Mouse (Mus musculus) A20 (cell line): ENCODE results near the gene Piwil4.
"Not testable (repeated sequence)": the region's sequence is repeated elsewhere in the genome, so short reads cannot be mapped to it uniquely, and the experiment has no call there.

Experiments
- DNase-seq: peaks from one replicate; pipeline ENCODE4 v3.0.0-alpha.2; 2011; ENCODE audit warnings: low read depth, low spot score

Gene Piwil4

DNA sequence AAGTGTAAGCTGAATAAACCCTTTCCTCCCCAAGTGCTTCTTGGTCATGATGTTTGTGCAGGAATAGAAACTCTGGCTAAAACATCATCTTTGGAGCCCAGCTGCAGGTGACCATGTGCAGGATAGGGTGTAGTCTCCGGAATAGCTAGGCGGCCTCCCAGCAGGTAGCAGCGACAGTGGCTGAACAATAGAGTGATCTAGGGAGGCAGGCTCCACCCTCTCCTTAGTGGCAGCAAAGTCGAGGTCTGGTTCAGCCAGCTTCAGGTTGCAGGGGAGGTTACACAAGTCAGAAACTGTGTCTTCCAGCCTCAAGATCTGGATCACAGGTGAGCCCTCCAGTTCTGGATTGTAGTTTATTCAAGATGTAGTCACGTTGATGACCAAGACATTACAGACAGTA is 68.6 kb downstream of the Piwil4 start:
- not testable (repeated sequence) for DNase-seq

DNA sequence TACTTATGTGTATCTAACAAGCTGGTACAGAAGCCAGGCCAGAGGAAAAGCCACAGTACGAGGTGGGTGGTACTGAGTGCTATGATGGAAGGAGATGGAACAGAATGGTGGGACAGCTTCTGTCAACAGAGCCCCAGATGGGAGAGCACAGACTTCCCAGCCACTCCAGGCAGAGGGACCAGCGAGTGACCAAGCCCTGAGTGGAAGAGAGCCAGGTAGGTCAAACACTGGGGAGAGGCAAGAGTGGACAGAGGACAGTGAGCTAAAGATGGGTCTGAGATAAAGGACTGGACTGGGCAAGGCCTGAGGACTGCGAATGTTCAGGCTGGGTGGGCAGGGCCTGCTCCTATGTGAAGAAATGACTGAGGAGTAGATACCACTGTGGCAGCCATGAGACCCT is 72.2 kb downstream of the Piwil4 start:
- DNase-seq: no peak

DNA sequence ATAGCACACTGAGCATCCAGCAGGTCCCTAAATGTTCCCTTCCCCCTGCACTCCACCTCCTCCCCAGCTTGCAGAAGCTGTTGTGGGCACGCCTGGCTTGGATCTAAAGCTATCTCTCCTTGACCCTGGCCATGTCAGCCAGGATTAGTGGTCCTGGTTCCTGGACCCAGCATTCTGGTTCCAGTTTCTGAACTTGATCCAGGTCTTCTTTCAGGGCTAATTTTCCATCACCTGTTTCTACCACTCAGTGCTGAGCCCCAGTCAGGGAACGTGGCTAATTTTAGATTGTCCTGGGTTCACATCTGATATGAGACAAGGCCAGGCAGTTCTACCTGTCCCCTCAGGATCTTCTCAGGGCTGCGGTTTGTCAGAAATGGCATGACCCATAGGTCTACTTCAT is 74.5 kb downstream of the Piwil4 start:
- no peak for DNase-seq

DNA sequence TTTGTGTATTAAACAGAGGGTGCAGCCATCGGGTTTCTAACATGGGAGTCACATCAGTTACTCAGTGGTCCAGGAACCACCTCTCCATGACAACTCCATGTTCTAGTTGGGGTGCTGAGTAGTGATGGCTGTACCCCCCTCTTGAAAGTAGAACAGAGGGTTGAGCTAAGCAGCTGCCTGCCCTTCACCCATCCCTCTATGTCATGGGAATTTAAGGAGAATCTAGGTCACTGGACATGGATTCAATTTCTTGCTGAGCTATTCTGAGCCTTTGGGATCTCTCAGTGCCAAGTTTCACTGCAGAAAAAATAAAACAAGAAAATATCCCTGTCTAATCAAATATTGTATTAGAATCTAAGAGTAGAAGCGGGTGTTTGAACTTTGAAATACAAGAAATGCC is 76.9 kb downstream of the Piwil4 start:
- no peak for DNase-seq

DNA sequence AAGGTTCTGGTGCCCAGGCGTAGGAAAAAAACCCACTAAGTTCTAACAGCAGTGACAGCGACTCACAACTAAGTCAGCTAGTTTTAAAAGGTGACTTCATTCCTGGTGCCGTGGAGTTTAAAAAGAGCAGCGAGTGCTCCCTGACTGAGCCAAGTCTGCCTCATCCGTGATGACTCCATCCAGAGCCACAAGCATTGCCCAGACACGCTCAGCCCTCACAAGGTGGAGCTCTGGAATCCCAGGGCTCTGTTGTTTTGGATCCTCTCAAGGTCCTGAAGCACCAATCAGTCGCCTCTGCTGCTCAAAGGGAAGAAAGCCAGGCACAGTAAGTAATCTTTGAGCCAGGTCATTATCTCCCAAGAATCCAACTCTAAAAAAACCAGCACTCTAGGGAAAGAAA is 77.7 kb downstream of the Piwil4 start:
- no peak for DNase-seq

DNA sequence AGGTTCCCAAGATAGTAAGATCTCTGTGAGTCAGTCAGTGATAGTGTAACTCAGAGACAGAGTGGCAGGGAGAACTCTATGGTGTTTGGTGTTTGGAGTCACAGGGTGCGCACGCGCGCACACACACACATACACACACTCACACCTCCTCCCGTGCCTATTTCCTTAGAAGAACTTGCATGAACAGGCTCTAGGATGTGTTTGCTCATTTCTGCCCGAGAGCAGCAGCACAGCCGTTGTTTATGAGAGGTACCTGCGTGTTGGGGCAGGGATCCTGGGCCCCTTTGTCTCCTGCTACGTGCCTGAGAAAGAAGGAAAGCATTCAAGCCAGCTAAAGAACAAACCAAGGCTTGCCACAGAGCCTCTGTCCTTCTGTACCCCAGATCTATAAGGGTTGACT is 78.4 kb downstream of the Piwil4 start:
- DNase-seq: no peak

DNA sequence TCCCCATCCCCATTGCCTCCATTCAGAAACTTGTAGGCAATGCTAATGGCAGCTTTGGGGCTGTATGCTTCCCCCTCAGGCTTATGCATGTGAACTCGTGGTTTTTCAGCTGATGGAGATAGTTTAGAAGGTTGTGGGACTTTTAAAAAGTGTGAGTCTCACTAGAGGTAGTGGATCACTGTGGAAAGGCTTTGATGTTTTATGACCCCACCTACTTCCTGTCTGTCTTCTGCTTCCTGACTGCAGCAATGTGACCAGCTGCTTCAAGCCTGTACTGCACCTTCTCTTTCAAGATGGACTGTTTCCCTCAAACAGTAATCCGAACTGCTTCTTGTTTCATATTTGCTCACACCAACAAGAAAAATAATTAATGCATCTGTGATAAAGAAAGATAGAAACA is 82.6 kb downstream of the Piwil4 start:
- DNase-seq: peak; percentile 47

DNA sequence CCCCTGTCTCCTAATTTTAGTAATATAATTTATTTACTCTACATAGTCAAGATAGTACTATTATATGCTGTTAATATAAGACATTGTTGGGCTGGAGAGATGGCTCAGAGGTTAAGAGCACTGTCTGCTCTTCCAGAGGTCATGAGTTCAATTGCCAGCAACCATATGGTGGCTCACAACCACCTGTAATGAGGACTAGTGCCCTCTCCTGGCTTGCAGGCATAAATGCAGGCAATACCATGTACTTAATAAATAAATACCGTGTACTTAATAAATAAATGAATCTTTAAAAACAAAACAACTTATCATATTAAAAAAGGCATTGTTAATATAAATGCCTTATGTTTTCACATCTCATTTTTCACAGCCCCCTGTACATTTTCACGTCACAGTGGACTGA is 86.5 kb downstream of the Piwil4 start:
- peak; percentile 25 for DNase-seq

DNA sequence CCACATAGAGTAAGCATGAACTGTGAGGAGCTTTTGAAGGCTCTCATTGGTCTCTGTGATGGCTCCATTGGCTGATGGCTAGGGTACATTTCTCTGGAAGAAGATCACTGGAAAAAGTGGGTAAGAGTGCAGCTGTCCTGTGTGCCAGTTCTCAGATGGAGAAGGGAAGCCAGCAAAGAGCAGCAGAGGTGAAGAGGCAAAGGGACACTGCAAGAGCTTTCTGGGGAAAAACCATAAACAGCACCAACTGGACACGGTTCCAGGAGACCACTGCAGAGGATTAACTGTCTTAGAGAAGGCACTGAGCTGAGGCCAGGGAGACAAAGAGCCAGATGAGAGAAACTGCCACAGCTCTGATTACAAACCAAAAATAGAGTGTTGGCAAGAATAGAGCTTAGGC is 87.8 kb downstream of the Piwil4 start:
- no peak for DNase-seq

DNA sequence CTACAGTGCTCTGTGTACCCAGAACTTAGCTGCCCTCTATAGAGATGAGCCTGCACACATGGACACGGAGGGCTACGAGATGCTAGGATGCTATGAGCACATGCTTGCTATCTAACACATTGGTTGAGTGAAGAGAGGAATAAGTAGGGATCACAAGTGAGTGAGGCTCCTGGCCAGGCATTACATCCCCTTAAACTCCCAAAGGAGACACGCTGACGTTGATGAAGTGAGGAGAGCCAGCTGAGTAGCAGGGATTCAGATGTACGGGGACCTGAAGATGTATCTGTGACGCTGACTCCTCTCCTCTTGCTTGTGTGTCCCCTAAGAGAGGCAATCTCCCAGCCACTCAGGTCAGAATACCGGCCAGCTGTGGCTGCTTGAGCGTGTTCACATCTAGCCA is 92.7 kb downstream of the Piwil4 start:
- DNase-seq: no peak

DNA sequence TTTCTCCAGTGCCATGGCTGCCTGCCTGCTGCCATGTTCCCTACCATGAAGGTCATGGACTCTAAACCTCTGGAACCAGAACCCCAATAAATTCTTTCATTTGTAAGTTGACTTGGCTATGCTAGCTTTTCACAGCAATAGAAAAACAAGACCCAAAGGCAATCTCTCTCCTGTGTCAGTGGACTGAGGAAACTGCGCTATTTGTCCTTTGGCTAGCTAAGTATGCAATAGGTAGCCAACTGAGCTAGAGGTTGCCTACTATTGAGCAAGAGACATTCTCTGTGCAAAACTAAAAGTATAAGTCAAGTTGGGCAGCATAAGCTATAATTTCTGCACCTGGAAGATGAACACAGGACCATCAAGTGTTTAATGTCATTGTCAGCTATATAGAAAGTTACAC is 93.9 kb downstream of the Piwil4 start:
- no peak for DNase-seq
